Mouse (Mus musculus): ENCODE data around the gene Unc119. TPM values are rescaled to one million over a fixed set of nuclear protein-coding genes. Genes with fewer than 3 reads are reported as not detected.

The Unc119 gene
- polyA plus RNA-seq, 1 experiment from 2014 or later, result 27.5 TPM

DNA sequence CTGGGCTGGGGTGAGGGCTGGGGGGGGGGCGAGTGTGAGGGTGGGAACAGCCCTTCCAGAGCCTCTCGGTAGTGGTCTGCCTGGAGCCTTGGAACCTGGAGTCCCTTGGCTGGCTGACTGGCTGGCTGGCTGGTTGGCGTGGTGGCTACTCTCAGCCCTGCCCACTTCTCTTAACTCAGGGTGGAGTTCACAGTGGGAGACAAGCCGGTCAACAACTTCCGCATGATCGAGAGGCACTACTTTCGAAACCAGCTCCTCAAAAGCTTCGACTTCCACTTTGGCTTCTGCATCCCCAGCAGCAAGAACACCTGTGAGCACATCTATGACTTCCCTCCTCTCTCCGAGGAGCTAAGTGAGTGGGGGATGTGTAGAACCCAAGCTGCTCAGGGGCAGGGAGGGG, 4.6 kb downstream of the Unc119 start:
- H3K9me3 ChIP-seq (replicated peaks; ENCODE audit: control insufficient read depth, low read length), result no peaks in the 10 kb centered on the region
- ATAC-seq (ENCODE audit: insufficient read depth, low FRiP score), result no peak
- 0 out of 2 replicates have a peak, but pooled peaks cover 4% of the 10 kb centered on the region for H3K36me3 ChIP-seq (ENCODE audit: control insufficient read depth, insufficient read depth, low read length)
- H3K4me1 ChIP-seq (ENCODE audit: control insufficient read depth, insufficient read depth, low read length), result peaks cover 41% of the 10 kb centered on the region
- WGBS, result 68% methylated on average over 9 of the region's 9 CpGs
- no peak overlapping the region for H3K4me3 ChIP-seq (replicated peaks; ENCODE audit: low read length)
- H3K9ac ChIP-seq (ENCODE audit: low read length), result no peak overlapping the region
- H3K27me3 ChIP-seq (ENCODE audit: control insufficient read depth, insufficient read depth, low read length), result no peaks in the 10 kb centered on the region
- H3K4me2 ChIP-seq (ENCODE audit: low read depth, low read length), result no peak overlapping the region
- H3K27ac ChIP-seq (ENCODE audit: low read length), result no peak overlapping the region

DNA sequence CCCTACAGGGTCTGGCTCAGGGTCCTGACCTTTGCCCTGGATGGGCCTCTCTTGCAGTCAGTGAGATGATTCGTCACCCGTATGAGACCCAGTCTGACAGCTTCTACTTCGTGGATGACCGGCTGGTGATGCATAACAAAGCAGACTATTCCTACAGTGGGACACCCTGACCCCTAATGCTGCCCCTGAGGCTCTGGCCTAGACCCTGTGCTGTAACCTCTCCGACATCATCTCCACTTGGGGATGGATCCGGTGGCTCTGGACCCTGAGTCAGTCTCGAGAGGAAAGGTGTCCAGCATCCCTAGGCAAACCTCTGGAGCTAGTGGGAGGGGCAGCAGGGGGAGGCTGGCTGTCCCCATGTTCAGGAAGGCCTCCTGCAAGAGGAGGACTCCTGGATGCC, 5.2 kb downstream of the Unc119 start:
- ATAC-seq (ENCODE audit: insufficient read depth, low FRiP score), result no peak
- Histone ChIP-seq H3K4me3 (replicated peaks; ENCODE audit: low read length) (no peak overlapping the region), H3K4me2 (ENCODE audit: low read depth, low read length) (no peak overlapping the region), H3K36me3 (ENCODE audit: control insufficient read depth, insufficient read depth, low read length) (0 out of 2 replicates have a peak, but pooled peaks cover 4% of the 10 kb centered on the region), H3K9ac (ENCODE audit: low read length) (no peak overlapping the region), H3K4me1 (ENCODE audit: control insufficient read depth, insufficient read depth, low read length) (peaks cover 39% of the 10 kb centered on the region), H3K9me3 (replicated peaks; ENCODE audit: control insufficient read depth, low read length) (no peaks in the 10 kb centered on the region), H3K27me3 (ENCODE audit: control insufficient read depth, insufficient read depth, low read length) (no peaks in the 10 kb centered on the region), H3K27ac (ENCODE audit: low read length) (no peak overlapping the region)
- 43% methylated on average over 7 of the region's 7 CpGs for WGBS

DNA sequence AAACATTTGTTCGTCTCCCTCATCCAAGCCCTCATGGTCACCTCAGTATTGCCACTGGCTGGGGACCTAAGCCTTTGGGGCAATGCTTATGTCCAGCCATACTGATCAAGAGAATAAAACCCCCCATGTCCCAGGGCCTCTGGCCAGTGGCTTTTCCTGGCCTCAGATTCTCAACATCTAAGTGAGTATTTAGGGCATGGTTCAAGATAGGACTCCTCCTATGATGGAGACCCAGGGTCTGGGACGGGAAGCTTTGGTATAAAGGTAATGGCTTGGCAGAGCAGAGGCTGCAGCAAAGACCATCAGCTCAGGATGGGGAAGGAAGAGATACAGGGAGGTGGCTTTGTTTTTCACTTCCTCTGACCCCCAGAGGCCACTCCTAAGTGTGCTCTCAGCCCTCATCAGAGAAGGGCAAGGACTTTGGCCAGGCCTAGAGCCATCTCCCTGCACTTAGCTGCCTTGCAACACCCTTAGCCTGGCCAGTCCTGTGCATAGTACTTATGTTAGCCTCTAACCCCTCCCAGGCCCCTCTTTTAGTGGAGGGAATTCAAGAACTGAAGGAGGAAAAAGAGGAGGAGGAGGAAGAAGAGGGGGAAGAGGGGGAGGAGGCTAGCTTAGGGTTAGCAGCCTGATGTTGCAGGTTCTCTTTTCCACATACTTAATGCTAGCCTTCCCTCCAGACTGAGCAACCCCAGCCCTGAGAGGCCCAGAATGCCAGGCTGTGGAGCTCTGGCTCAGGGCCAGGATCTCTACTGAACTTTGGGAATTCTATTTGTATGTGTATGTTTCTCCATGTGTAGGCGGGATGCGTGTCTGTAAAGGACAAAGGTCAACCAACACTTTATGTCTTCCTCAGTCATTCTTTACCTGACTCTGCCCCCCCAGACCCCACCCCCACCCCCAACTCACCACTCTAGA, 6.4 kb downstream of the Unc119 start:
- H3K4me1 ChIP-seq (ENCODE audit: control insufficient read depth, insufficient read depth, low read length), result peaks cover 30% of the 10 kb centered on the region
- H3K36me3 ChIP-seq (ENCODE audit: control insufficient read depth, insufficient read depth, low read length), result 0 out of 2 replicates have a peak, but pooled peaks cover 4% of the 10 kb centered on the region
- H3K9ac ChIP-seq (ENCODE audit: low read length), result 0 out of 2 replicates have a peak overlapping the region, but pooled peaks have one; percentile 22
- no peak overlapping the region for H3K4me2 ChIP-seq (ENCODE audit: low read depth, low read length)
- 61% methylated on average over 4 of the region's 4 CpGs for WGBS
- no peak overlapping the region for H3K27ac ChIP-seq (ENCODE audit: low read length)
- H3K27me3 ChIP-seq (ENCODE audit: control insufficient read depth, insufficient read depth, low read length), result no peaks in the 10 kb centered on the region
- no peaks in the 10 kb centered on the region for H3K9me3 ChIP-seq (replicated peaks; ENCODE audit: control insufficient read depth, low read length)
- ATAC-seq (ENCODE audit: insufficient read depth, low FRiP score), result no peak
- no peak overlapping the region for H3K4me3 ChIP-seq (replicated peaks; ENCODE audit: low read length)

DNA sequence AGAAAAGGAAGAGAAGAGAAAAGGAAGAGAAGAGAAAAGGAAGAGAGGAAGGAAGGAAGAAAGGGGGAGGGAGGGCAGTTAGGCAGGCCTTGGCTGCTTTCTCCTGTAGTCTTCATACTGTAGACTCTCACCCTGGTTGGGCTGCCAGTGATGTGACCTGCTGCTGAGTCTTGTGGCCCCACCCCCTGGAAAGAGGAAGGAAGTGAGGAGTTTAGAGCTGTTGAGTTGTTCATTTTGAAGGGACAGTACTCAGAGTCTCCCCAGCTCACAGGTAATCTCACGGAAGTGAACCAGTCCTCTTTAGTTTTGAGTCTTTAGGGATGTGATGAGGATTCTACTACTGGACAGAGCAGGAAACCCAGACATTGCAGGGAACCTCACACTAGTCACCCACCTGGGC, 9.8 kb downstream of the Unc119 start:
- no peak for ATAC-seq (ENCODE audit: insufficient read depth, low FRiP score)
- 0 out of 2 replicates have a peak, but pooled peaks cover 4% of the 10 kb centered on the region for H3K36me3 ChIP-seq (ENCODE audit: control insufficient read depth, insufficient read depth, low read length)
- no peaks in the 10 kb centered on the region for H3K9me3 ChIP-seq (replicated peaks; ENCODE audit: control insufficient read depth, low read length)
- H3K9ac ChIP-seq (ENCODE audit: low read length), result no peak overlapping the region
- no peaks in the 10 kb centered on the region for H3K27me3 ChIP-seq (ENCODE audit: control insufficient read depth, insufficient read depth, low read length)
- no peak overlapping the region for H3K27ac ChIP-seq (ENCODE audit: low read length)
- no peak overlapping the region for H3K4me2 ChIP-seq (ENCODE audit: low read depth, low read length)
- no peak overlapping the region for H3K4me3 ChIP-seq (replicated peaks; ENCODE audit: low read length)
- peaks cover 7% of the 10 kb centered on the region; the same call in 1 of the 2 replicates for H3K4me1 ChIP-seq (ENCODE audit: control insufficient read depth, insufficient read depth, low read length)
- 90% methylated on average over 1 of the region's 1 CpGs for WGBS

DNA sequence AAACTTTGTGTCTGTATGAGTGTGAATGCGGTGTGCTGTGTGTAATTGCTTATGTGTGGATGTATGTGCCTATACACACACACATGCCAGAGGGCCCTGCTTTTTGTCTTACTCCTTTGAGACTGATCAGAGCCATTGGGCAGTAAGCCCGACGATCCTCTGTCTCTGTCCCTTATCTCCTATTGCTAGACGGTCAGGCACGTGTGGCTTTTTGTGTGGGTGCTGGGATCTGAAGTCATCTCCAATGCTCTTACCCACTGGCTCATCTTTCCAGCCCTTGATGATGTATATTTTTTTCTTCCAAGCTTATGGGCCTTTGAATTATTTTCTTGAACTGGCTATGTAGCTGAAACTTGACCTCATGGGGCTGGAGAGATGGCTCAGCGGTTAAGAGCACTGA, 11.6 kb downstream of the Unc119 start:
- Histone ChIP-seq H3K4me2 (ENCODE audit: low read depth, low read length) (no peak overlapping the region), H3K36me3 (ENCODE audit: control insufficient read depth, insufficient read depth, low read length) (no peaks in the 10 kb centered on the region), H3K4me1 (ENCODE audit: control insufficient read depth, insufficient read depth, low read length) (0 out of 2 replicates have a peak, but pooled peaks cover under 1% of the 10 kb centered on the region), H3K27ac (ENCODE audit: low read length) (no peak overlapping the region), H3K9me3 (replicated peaks; ENCODE audit: control insufficient read depth, low read length) (no peaks in the 10 kb centered on the region), H3K27me3 (ENCODE audit: control insufficient read depth, insufficient read depth, low read length) (no peaks in the 10 kb centered on the region), H3K9ac (ENCODE audit: low read length) (no peak overlapping the region), H3K4me3 (replicated peaks; ENCODE audit: low read length) (no peak overlapping the region)
- ATAC-seq (ENCODE audit: insufficient read depth, low FRiP score), result no peak
- WGBS, result 79% methylated on average over 6 of the region's 6 CpGs

DNA sequence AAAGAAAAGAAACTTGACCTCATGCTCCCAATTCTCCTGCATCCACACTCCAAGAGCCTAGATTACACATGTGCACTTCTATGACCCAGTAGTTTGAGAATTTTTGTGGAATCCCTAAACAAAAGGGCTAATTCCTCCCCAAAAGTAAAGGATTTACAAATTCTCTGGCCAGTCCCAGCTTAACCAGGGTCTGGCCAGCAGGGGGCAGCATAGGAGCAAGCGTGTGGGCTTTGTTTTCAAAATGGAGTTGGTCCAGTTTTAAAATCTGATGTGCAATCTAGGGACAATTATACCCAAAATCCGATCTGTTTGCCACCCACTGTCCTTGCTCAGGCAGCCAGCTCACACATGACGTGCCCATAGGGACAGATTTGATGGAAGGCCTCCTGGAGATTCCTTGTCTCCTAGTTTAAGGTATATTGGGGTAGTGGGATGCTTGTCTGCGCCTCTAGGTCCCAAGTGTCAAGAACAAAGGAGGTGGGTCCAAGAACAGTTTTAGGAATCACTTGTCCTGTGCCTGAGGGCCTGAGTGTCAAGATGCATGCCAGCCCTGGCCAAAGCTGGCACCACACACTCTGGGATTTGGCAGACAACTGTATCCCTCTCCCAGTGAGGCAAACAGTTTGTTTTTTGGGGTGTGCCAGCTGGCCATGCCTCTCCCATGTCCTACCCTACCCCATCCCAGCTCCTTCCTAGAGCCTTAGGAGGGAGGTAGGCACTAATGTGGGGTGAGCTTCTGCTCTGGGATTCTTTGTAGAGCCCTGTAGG, 12.4 kb downstream of the Unc119 start:
- Histone ChIP-seq H3K4me1 (ENCODE audit: control insufficient read depth, insufficient read depth, low read length) (0 out of 2 replicates have a peak, but pooled peaks cover under 1% of the 10 kb centered on the region), H3K4me3 (replicated peaks; ENCODE audit: low read length) (no peak overlapping the region), H3K36me3 (ENCODE audit: control insufficient read depth, insufficient read depth, low read length) (no peaks in the 10 kb centered on the region), H3K9me3 (replicated peaks; ENCODE audit: control insufficient read depth, low read length) (no peaks in the 10 kb centered on the region), H3K27ac (ENCODE audit: low read length) (no peak overlapping the region), H3K4me2 (ENCODE audit: low read depth, low read length) (no peak overlapping the region), H3K9ac (ENCODE audit: low read length) (no peak overlapping the region), H3K27me3 (ENCODE audit: control insufficient read depth, insufficient read depth, low read length) (no peaks in the 10 kb centered on the region)
- 38% methylated on average over 4 of the region's 4 CpGs for WGBS
- no peak for ATAC-seq (ENCODE audit: insufficient read depth, low FRiP score)

DNA sequence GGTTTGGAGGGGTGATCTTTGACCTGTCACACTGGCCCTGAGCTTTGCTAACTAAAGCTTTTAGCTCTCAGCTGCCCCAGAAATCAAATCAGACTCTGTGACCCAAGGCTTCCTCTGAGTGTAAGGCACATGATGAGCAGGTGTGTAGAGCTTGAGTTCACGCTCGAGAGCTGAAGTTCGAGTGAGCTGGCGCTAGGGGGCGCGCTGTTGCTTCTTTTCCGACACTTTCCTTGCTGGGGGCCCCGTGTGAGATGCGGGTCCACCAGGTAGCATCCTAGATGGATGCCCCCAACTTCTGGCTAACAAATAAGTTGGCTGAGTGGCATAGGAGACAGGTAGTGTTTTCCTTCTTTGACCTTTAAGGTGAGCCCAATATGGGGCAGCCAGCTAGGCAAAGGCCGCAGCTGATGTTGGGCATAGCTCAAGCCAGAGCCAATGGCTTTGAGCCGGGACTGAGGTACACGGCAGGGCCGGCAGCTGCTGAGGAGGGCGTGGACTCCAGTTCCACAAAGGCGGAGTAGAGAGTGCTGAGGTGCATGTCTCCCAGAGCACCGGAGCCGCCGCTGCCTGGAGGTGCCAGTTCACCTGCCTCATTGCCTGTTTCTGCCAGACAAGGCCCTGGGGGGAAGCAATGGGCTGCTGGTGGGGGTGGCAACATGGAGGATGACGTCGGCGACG, 15.2 kb downstream of the Unc119 start:
- no peak for ATAC-seq (ENCODE audit: insufficient read depth, low FRiP score)
- WGBS, result 17% methylated on average over 22 of the region's 22 CpGs
- H3K27me3 ChIP-seq (ENCODE audit: control insufficient read depth, insufficient read depth, low read length), result no peaks in the 10 kb centered on the region
- 0 out of 2 replicates have a peak, but pooled peaks cover 3% of the 10 kb centered on the region for H3K4me1 ChIP-seq (ENCODE audit: control insufficient read depth, insufficient read depth, low read length)
- no peak overlapping the region for H3K27ac ChIP-seq (ENCODE audit: low read length)
- no peaks in the 10 kb centered on the region for H3K9me3 ChIP-seq (replicated peaks; ENCODE audit: control insufficient read depth, low read length)
- H3K36me3 ChIP-seq (ENCODE audit: control insufficient read depth, insufficient read depth, low read length), result no peaks in the 10 kb centered on the region
- H3K9ac ChIP-seq (ENCODE audit: low read length), result no peak overlapping the region
- H3K4me2 ChIP-seq (ENCODE audit: low read depth, low read length), result no peak overlapping the region
- H3K4me3 ChIP-seq (replicated peaks; ENCODE audit: low read length), result no peak overlapping the region

DNA sequence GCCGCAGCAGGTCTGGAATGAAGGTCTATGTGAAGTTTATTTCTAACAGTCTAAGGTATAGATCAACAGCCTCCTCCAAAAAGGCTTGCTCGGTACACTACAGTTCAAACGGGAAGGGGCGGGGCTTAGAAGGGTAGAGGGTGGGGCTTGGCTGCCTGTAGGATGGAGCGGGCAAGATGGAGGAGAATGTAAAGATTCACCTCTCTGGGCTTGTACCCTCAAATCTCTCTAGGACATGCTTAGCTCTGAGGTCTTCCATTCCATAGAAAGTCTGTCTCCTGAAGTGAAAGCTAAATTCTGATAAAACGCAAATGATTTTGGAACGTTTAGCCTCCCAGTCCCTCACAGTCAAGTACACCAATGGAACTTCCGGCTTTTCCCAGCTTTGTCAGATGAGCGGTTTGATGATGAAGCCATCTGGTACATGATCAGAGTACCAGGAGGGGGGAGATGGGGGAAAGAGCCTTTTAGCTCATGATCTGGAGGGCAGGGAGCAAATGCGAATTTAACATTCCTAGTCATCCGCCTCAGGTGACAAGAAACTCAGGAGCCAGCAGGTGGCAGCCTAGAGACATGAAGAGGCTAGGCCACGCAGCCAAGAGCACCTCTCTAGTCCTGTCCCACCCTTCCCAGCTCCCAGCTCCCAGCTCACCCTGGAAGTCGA, 17.0 kb downstream of the Unc119 start:
- peak overlapping the region; percentile 51 for H3K4me2 ChIP-seq (ENCODE audit: low read depth, low read length)
- WGBS, result 11% methylated on average over 13 of the region's 13 CpGs
- H3K27me3 ChIP-seq (ENCODE audit: control insufficient read depth, insufficient read depth, low read length), result no peaks in the 10 kb centered on the region
- no peak overlapping the region for H3K27ac ChIP-seq (ENCODE audit: low read length)
- H3K9ac ChIP-seq (ENCODE audit: low read length), result peak overlapping the region; percentile 23; the same call in 1 of the 2 replicates
- H3K36me3 ChIP-seq (ENCODE audit: control insufficient read depth, insufficient read depth, low read length), result no peaks in the 10 kb centered on the region
- peak; percentile 60 for ATAC-seq (ENCODE audit: insufficient read depth, low FRiP score)
- H3K9me3 ChIP-seq (replicated peaks; ENCODE audit: control insufficient read depth, low read length), result no peaks in the 10 kb centered on the region
- H3K4me1 ChIP-seq (ENCODE audit: control insufficient read depth, insufficient read depth, low read length), result peaks cover 3% of the 10 kb centered on the region; the same call in 1 of the 2 replicates
- H3K4me3 ChIP-seq (replicated peaks; ENCODE audit: low read length), result peak overlapping the region; percentile 41

All from stomach, embryonic 16.5 days (tissue).